Mouse (Mus musculus) intestine, embryonic 14.5 days (tissue): ENCODE measurements around the gene Pja2. TPM values are rescaled to one million over a fixed set of nuclear protein-coding genes. Genes with fewer than 3 reads are reported as not detected.

Source experiments
- ATAC-seq: fragments of 200-750 bp; cut with Nextera tagmentation; replicated peaks from 2 replicates; pipeline ENCODE4 v1.8.0; 2017; ENCODE audit warnings: low read depth, moderate number of reproducible peaks, moderate TSS enrichment, moderate library complexity; ENCODE audit not compliant: low FRiP score, low TSS enrichment
- DNase-seq: peaks from one replicate; pipeline ENCODE4 v3.0.0-alpha.2; 2018; ENCODE audit warnings: low spot score
- H3K27ac ChIP-seq: fragments of 300-500 bp; sonication (generic); 2 replicates; pipeline ENCODE4 v1.5.1; 2014; ENCODE audit warnings: low read depth, mild to moderate bottlenecking, control low read depth
- H3K27me3 ChIP-seq: fragments of 300-500 bp; sonication (generic); replicated peaks from 2 replicates; pipeline ENCODE4 v1.6.1; 2014; ENCODE audit warnings: low read length, control low read depth; ENCODE audit not compliant: control insufficient read depth, insufficient read depth
- H3K36me3 ChIP-seq: fragments of 300-500 bp; sonication (generic); 2 replicates; pipeline ENCODE4 v1.6.1; 2014; ENCODE audit warnings: low read length, control low read depth; ENCODE audit not compliant: control insufficient read depth, insufficient read depth
- H3K4me1 ChIP-seq: fragments of 300-500 bp; sonication (generic); replicated peaks from 2 replicates; pipeline ENCODE4 v1.6.1; 2014; ENCODE audit warnings: low read length, control low read depth, mixed read lengths; ENCODE audit not compliant: control insufficient read depth, insufficient read depth
- H3K4me2 ChIP-seq: fragments of 300-500 bp; sonication (generic); 2 replicates; pipeline ENCODE4 v1.6.1; 2014; ENCODE audit warnings: low read length
- H3K4me3 ChIP-seq: fragments of 300-500 bp; sonication (generic); 2 replicates; pipeline ENCODE4 v1.5.1; 2014; ENCODE audit warnings: low read depth, low read length, control low read depth, mixed read lengths
- H3K9ac ChIP-seq: fragments of 300-500 bp; sonication (generic); 2 replicates; pipeline ENCODE4 v1.6.1; 2014; ENCODE audit warnings: mild to moderate bottlenecking, low read length
- H3K9me3 ChIP-seq: fragments of 300-500 bp; sonication (generic); 2 replicates; pipeline ENCODE4 v1.6.1; 2016; ENCODE audit warnings: low read length, control low read depth; ENCODE audit not compliant: control insufficient read depth
- WGBS: fragments of 180-500 bp; shearing (Covaris S2); extraction: QIAGEN DNeasy Blood & Tissue Kit; methylation state at CpG from one replicate; pipeline ENCODE4 v1.1.7; 2014; 5-methylcytosine and 5-hydroxymethylcytosine counted together
- polyA plus RNA-seq: library from polyadenylated mRNA; unstranded; fragments of >200 nt; fragmentation: Nextera tagmentation; extraction: Ambion mirVana; gene quantifications from 2 replicates; pipeline ENCODE4 v1.2.1, GENCODE M21; 2014

Pja2 gene
- polyA plus RNA-seq, 1 experiment from 2014 or later = 70.2 TPM

- Histone ChIP-seq H3K27ac (no peak overlapping the region), H3K27me3 (no peaks in the 10 kb centered on the region), H3K4me1 (peaks cover 7% of the 10 kb centered on the region), H3K4me2 (no peak overlapping the region), H3K36me3 (peaks cover 6% of the 10 kb centered on the region; the same call in 1 of the 2 replicates), H3K9ac (no peak overlapping the region), H3K9me3 (no peaks in the 10 kb centered on the region), H3K4me3 (no peak overlapping the region)
- WGBS = 87% methylated on average over 4 of the region's 4 CpGs
- no peak for ATAC-seq
- DNase-seq = no peak
Observed at GRCm38 (mm10) chr17:64275188-64275587, 56.5 kb downstream of the Pja2 start.

GRCm38 (mm10) chr17:64274341-64275105, 57.2 kb downstream of the Pja2 start:
- Histone ChIP-seq H3K9me3 (no peaks in the 10 kb centered on the region), H3K4me1 (peaks cover 7% of the 10 kb centered on the region), H3K9ac (no peak overlapping the region), H3K27ac (no peak overlapping the region), H3K36me3 (no peaks in the 10 kb centered on the region), H3K4me3 (no peak overlapping the region), H3K27me3 (no peaks in the 10 kb centered on the region), H3K4me2 (no peak overlapping the region)
- WGBS = 82% methylated on average over 10 of the region's 10 CpGs
- ATAC-seq (no peak), DNase-seq (no peak)

GRCm38 (mm10) chr17:64260571-64260970, 71.1 kb downstream of the Pja2 start:
- DNase-seq (no peak), ATAC-seq (no peak)
- H3K4me1 ChIP-seq = no peaks in the 10 kb centered on the region
- H3K4me3 ChIP-seq = no peak overlapping the region
- H3K4me2 ChIP-seq = no peak overlapping the region
- H3K27me3 ChIP-seq = no peaks in the 10 kb centered on the region
- WGBS = 86% methylated on average over 1 of the region's 1 CpGs
- no peak overlapping the region for H3K9ac ChIP-seq
- H3K9me3 ChIP-seq = no peaks in the 10 kb centered on the region
- H3K27ac ChIP-seq = no peak overlapping the region
- H3K36me3 ChIP-seq = no peaks in the 10 kb centered on the region

GRCm38 (mm10) chr17:64248246-64248645, 83.5 kb downstream of the Pja2 start:
- Histone ChIP-seq H3K9me3 (no peaks in the 10 kb centered on the region), H3K27ac (no peak overlapping the region), H3K4me1 (no peaks in the 10 kb centered on the region; the same call in 1 of the 2 replicates), H3K27me3 (no peaks in the 10 kb centered on the region), H3K4me2 (no peak overlapping the region), H3K9ac (no peak overlapping the region), H3K36me3 (no peaks in the 10 kb centered on the region), H3K4me3 (no peak overlapping the region)
- DNase-seq (no peak), ATAC-seq (no peak)
- 84% methylated on average over 3 of the region's 3 CpGs for WGBS

GRCm38 (mm10) chr17:64242898-64243297, 88.8 kb downstream of the Pja2 start:
- 45% methylated on average over 12 of the region's 12 CpGs for WGBS
- peak overlapping the region; percentile 67 for H3K27ac ChIP-seq
- no peak overlapping the region for H3K4me3 ChIP-seq
- H3K4me1 ChIP-seq = peaks cover 11% of the 10 kb centered on the region
- no peaks in the 10 kb centered on the region for H3K27me3 ChIP-seq
- H3K9me3 ChIP-seq = no peaks in the 10 kb centered on the region
- ATAC-seq (no peak), DNase-seq (no peak)
- no peaks in the 10 kb centered on the region for H3K36me3 ChIP-seq
- H3K4me2 ChIP-seq = no peak overlapping the region
- H3K9ac ChIP-seq = no peak overlapping the region

GRCm38 (mm10) chr17:64242310-64242859, 89.3 kb downstream of the Pja2 start:
- H3K27ac ChIP-seq = peak overlapping the region; percentile 67
- H3K9me3 ChIP-seq = no peaks in the 10 kb centered on the region
- no peak overlapping the region for H3K4me2 ChIP-seq
- H3K4me3 ChIP-seq = no peak overlapping the region
- no peaks in the 10 kb centered on the region for H3K27me3 ChIP-seq
- WGBS = 33% methylated on average over 9 of the region's 9 CpGs
- peaks cover 11% of the 10 kb centered on the region for H3K4me1 ChIP-seq
- ATAC-seq (peak; percentile 23; the same call in 1 of the 2 replicates), DNase-seq (peak; percentile 56)
- H3K36me3 ChIP-seq = no peaks in the 10 kb centered on the region
- no peak overlapping the region for H3K9ac ChIP-seq

- Histone ChIP-seq H3K36me3 (no peaks in the 10 kb centered on the region), H3K4me3 (no peak overlapping the region), H3K4me1 (peaks cover 11% of the 10 kb centered on the region), H3K27ac (peak overlapping the region; percentile 69), H3K9me3 (no peaks in the 10 kb centered on the region), H3K9ac (no peak overlapping the region), H3K27me3 (no peaks in the 10 kb centered on the region), H3K4me2 (no peak overlapping the region)
- WGBS = 47% methylated on average over 11 of the region's 11 CpGs
- ATAC-seq = peak; percentile 66; the same call in 1 of the 2 replicates
- peak; percentile 58 for DNase-seq
Observed at GRCm38 (mm10) chr17:64241544-64242292, 90.0 kb downstream of the Pja2 start.

- WGBS = 81% methylated on average over 4 of the region's 4 CpGs
Observed at GRCm38 (mm10) chr17:64232134-64232533, 99.6 kb downstream of the Pja2 start.

More at GRCm38 (mm10) chr17:64232134-64232533, 99.6 kb downstream of the Pja2 start:
- H3K36me3 ChIP-seq = no peaks in the 10 kb centered on the region
- H3K9me3 ChIP-seq = no peaks in the 10 kb centered on the region
- no peak for DNase-seq
- H3K4me2 ChIP-seq = no peak overlapping the region
- H3K9ac ChIP-seq = no peak overlapping the region
- no peaks in the 10 kb centered on the region for H3K4me1 ChIP-seq
- no peak overlapping the region for H3K27ac ChIP-seq
- no peak overlapping the region for H3K4me3 ChIP-seq
- no peak for ATAC-seq
- H3K27me3 ChIP-seq = no peaks in the 10 kb centered on the region
